Mouse (Mus musculus): ENCODE data around the gene Cd300ld3.

DNA sequence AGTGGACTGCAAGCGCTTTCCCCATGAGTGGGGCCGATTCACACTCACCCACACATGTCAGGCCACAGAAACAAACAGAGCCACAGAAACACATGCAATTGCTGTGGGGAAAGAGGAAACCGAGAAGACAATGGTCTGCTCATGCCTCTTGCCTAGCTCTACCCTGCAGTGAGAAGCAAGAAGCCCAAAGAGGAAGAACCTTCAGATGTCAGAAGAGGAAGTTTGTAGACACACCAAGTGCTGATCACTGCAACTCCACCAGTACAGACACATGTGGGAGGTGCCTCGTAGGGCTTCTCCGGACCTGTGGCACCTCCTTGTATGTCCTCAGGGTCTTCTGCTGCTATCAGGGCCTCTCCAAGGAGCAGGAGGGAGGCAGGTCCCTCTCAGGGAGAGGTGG, 44.1 kb downstream of the Cd300ld3 start:
- TF ChIP-seq CTCF (IDR thresholded peaks at IDR 0.05; ENCODE audit: low read depth) (no peak), EP300 (optimal IDR thresholded peaks at IDR 0.05) (no peak)
